Mouse (Mus musculus) intestine, postnatal 0 days (tissue): ENCODE measurements around the gene Rhob. TPM values are rescaled to one million over a fixed set of nuclear protein-coding genes. Genes with fewer than 3 reads are reported as not detected.

Experiments
- ATAC-seq: fragments of 200-750 bp; cut with Nextera tagmentation; 2 replicates; pipeline ENCODE4 v1.8.0; 2017; ENCODE audit warnings: mild to moderate bottlenecking, moderate TSS enrichment, moderate library complexity
- H3K27ac ChIP-seq: fragments of 300-500 bp; sonication (generic); 2 replicates; pipeline ENCODE4 v1.5.1; 2014; ENCODE audit warnings: mild to moderate bottlenecking, low read depth, low read length, moderate library complexity
- H3K27me3 ChIP-seq: fragments of 300-500 bp; sonication (generic); replicated peaks from 2 replicates; pipeline ENCODE4 v1.6.1; 2014; ENCODE audit warnings: low read length, mixed read lengths; ENCODE audit not compliant: control insufficient read depth, insufficient read depth
- H3K36me3 ChIP-seq: fragments of 300-500 bp; sonication (generic); 2 replicates; pipeline ENCODE4 v1.6.1; 2014; ENCODE audit warnings: mild to moderate bottlenecking, moderate library complexity; ENCODE audit not compliant: control insufficient read depth, insufficient read depth
- H3K4me1 ChIP-seq: fragments of 300-500 bp; sonication (generic); replicated peaks from 2 replicates; pipeline ENCODE4 v1.6.1; 2014; ENCODE audit warnings: antibody characterized with exemption, low read length, mixed read lengths; ENCODE audit not compliant: control insufficient read depth, insufficient read depth
- H3K4me2 ChIP-seq: fragments of 300-500 bp; sonication (generic); replicated peaks from 2 replicates; pipeline ENCODE4 v1.6.1; 2014; ENCODE audit warnings: low read depth, mild to moderate bottlenecking, moderate library complexity
- H3K4me3 ChIP-seq: fragments of 300-500 bp; sonication (generic); 2 replicates; pipeline ENCODE4 v1.5.1; 2014; ENCODE audit warnings: low read depth, low read length
- H3K9ac ChIP-seq: fragments of 300-500 bp; sonication (generic); 2 replicates; pipeline ENCODE4 v1.6.1; 2014; ENCODE audit warnings: mild to moderate bottlenecking, low read depth, low read length
- H3K9me3 ChIP-seq: fragments of 300-500 bp; sonication (generic); 2 replicates; pipeline ENCODE4 v1.6.1; 2016; ENCODE audit warnings: mixed run types; ENCODE audit not compliant: control insufficient read depth
- CTCF ChIP-seq: sonication (generic); IDR thresholded peaks from 2 replicates; pipeline ENCODE4 v1.5.1; 2016; ENCODE audit warnings: low read depth, mild to moderate bottlenecking, control low read depth, antibody characterized with exemption, moderate library complexity
- WGBS: fragments of 180-500 bp; shearing (Covaris S2); extraction: QIAGEN DNeasy Blood & Tissue Kit; methylation state at CpG from one replicate; pipeline ENCODE4 v1.1.7; 2014; 5-methylcytosine and 5-hydroxymethylcytosine counted together
- polyA plus RNA-seq: library from polyadenylated mRNA; unstranded; fragments of >200 nt; fragmentation: Nextera tagmentation; extraction: Ambion mirVana; gene quantifications from 2 replicates; pipeline ENCODE4 v1.2.1, GENCODE M21; 2015

The Rhob gene
- polyA plus RNA-seq, 1 experiment from 2014 or later, result 29.7 TPM

DNA sequence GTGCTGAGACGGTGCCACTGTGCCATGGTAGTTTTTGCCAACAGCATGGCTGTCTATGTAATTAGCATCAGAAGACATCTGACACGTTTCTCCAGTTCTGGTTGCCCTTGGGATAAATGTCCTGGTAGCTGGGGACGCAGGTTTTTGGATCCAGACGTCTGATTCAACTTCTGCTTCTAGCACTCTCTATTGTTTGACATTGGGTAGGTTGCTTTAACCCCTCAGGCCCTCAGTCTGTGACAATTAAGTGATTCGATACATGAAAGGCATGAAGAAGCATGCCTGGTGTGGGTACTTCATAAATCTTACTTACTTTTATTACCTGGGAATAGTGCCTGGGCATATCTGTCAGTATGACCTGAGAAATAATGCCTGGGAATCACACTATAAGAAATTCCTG, 24.3 kb upstream of the Rhob start:
- Histone ChIP-seq H3K9me3 (no peaks in the 10 kb centered on the region), H3K27ac (no peak overlapping the region), H3K4me3 (no peak overlapping the region), H3K27me3 (no peaks in the 10 kb centered on the region), H3K9ac (no peak overlapping the region), H3K36me3 (no peaks in the 10 kb centered on the region; the same call in 1 of the 2 replicates), H3K4me2 (no peak overlapping the region), H3K4me1 (no peaks in the 10 kb centered on the region; the same call in 1 of the 2 replicates)
- TF ChIP-seq CTCF, result no peak
- WGBS, result 68% methylated on average over 5 of the region's 5 CpGs
- ATAC-seq, result no peak

- Histone ChIP-seq H3K27me3 (no peaks in the 10 kb centered on the region), H3K27ac (no peak overlapping the region), H3K9me3 (no peaks in the 10 kb centered on the region), H3K36me3 (no peaks in the 10 kb centered on the region; the same call in 1 of the 2 replicates), H3K4me3 (no peak overlapping the region), H3K4me2 (no peak overlapping the region), H3K9ac (no peak overlapping the region), H3K4me1 (no peaks in the 10 kb centered on the region; the same call in 1 of the 2 replicates)
- ATAC-seq, result no peak
- WGBS, result 51% methylated on average over 2 of the region's 2 CpGs
- TF ChIP-seq CTCF, result no peak
Observed at GRCm38 (mm10) chr12:8522711-8523110, 22.9 kb upstream of the Rhob start.

DNA sequence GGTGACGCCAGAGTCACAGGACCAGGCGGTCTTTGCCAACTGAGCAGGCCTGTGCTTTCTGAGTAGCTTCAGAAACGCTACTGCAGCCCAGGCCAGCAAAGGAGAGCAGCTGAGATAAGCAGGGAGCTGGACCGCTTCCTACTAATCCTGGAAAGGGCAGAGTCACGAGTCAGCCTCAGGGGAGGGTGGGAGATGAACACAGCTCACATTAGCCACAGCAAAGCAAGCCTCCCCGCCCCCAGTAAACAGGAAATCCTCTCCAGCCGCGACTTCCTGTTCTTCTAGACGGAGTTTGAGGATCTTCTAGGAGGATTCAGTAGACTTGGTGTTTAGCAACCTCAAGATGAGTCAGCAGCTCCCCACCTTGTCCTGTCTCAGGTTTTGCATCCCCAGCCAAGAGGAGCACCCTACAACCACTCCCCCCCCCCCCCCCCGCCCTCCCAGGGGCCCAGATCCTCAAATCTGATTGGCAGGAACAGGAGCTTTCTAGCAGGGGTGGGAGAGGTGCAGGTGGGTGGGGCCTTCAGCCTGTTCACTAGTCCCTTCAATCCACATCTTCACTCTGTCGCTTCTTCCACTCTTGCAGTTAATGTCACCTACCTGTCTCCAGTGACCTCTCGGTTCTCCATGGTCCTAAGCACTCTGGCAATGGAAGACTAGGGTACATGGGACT, 21.7 kb upstream of the Rhob start:
- H3K9me3 ChIP-seq, result no peaks in the 10 kb centered on the region
- no peak overlapping the region for H3K4me3 ChIP-seq
- 35% methylated on average over 11 of the region's 12 CpGs for WGBS
- H3K27ac ChIP-seq, result peak overlapping the region; percentile 30
- H3K4me1 ChIP-seq, result no peaks in the 10 kb centered on the region; the same call in 1 of the 2 replicates
- 0 out of 2 replicates have a peak overlapping the region, but pooled peaks have one; percentile 9 for H3K4me2 ChIP-seq
- peak; percentile 58 for ATAC-seq
- H3K36me3 ChIP-seq, result no peaks in the 10 kb centered on the region; the same call in 1 of the 2 replicates
- TF ChIP-seq CTCF, result no peak
- no peaks in the 10 kb centered on the region for H3K27me3 ChIP-seq
- no peak overlapping the region for H3K9ac ChIP-seq

- TF ChIP-seq CTCF, result no peak
- ATAC-seq, result no peak
- H3K4me2 ChIP-seq, result no peak overlapping the region
- no peak overlapping the region for H3K9ac ChIP-seq
- no peaks in the 10 kb centered on the region for H3K27me3 ChIP-seq
- H3K9me3 ChIP-seq, result no peaks in the 10 kb centered on the region
- H3K36me3 ChIP-seq, result no peaks in the 10 kb centered on the region; the same call in 1 of the 2 replicates
- H3K4me1 ChIP-seq, result no peaks in the 10 kb centered on the region; the same call in 1 of the 2 replicates
- 61% methylated on average over 12 of the region's 12 CpGs for WGBS
- peak overlapping the region; percentile 21; the same call in 1 of the 2 replicates for H3K27ac ChIP-seq
- H3K4me3 ChIP-seq, result no peak overlapping the region
Observed at GRCm38 (mm10) chr12:8519431-8520160, 19.8 kb upstream of the Rhob start.

GRCm38 (mm10) chr12:8511037-8511882, 11.5 kb upstream of the Rhob start:
- no peak for TF ChIP-seq CTCF
- peak; percentile 71 for ATAC-seq
- H3K27ac ChIP-seq, result peak overlapping the region; percentile 72
- H3K4me3 ChIP-seq, result no peak overlapping the region
- no peaks in the 10 kb centered on the region for H3K36me3 ChIP-seq
- peak overlapping the region; percentile 34; the same call in 1 of the 2 replicates for H3K9ac ChIP-seq
- no peaks in the 10 kb centered on the region for H3K27me3 ChIP-seq
- H3K4me1 ChIP-seq, result no peaks in the 10 kb centered on the region
- H3K4me2 ChIP-seq, result peak overlapping the region; percentile 56
- 26% methylated on average over 18 of the region's 18 CpGs for WGBS
- H3K9me3 ChIP-seq, result no peaks in the 10 kb centered on the region
